Mouse (Mus musculus): ENCODE measurements around the gene Zfp185. TPM values are rescaled to one million over a fixed set of nuclear protein-coding genes. Genes with fewer than 3 reads are reported as not detected.
A peak's percentile ranks its signal among the peaks of the same experiment; 100 is the strongest.
"Not testable (repeated sequence)": the region's sequence is repeated elsewhere in the genome, so short reads cannot be mapped to it uniquely, and the experiment has no call there.

Zfp185 gene
- polyA plus RNA-seq, 1 experiment from 2014 or later, result 4.9 TPM

DNA sequence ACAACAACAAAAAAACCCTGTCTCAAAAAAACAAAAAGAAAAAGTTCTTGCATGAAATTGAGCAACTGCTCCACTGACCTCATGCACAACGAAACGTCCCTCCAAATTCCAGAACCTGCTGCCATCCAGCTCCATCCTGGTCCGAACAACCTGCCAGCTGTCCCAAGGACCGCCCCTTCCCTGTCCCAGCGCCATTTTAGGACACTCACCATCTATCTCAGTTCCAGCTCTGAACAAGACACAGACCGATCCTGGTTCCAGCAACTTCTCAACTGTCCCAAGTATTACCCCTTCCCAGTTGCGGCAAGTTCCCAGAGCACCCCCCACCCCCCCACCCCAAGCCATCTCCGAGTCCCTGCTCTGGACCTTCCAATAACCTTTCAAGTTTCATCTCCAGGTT is 51.7 kb downstream of the Zfp185 start:
- Histone ChIP-seq H3K27me3 (ENCODE audit: control insufficient read depth, insufficient read depth, low read length) (no peaks in the 10 kb centered on the region), H3K4me1 (ENCODE audit: control insufficient read depth, insufficient read depth, low read length) (no peaks in the 10 kb centered on the region), H3K27ac (ENCODE audit: low read depth, low read length) (no peak overlapping the region), H3K36me3 (ENCODE audit: control insufficient read depth, insufficient read depth, low read length) (no peaks in the 10 kb centered on the region), H3K9ac (ENCODE audit: low read depth, low read length) (no peak overlapping the region), H3K4me3 (ENCODE audit: low read length) (no peak overlapping the region), H3K9me3 (ENCODE audit: control insufficient read depth, low read length) (no peaks in the 10 kb centered on the region), H3K4me2 (replicated peaks; ENCODE audit: low read depth, low read length) (no peak overlapping the region)
- 83% methylated on average over 8 of the region's 8 CpGs for WGBS
- no peak for ATAC-seq (ENCODE audit: low FRiP score, low TSS enrichment)

DNA sequence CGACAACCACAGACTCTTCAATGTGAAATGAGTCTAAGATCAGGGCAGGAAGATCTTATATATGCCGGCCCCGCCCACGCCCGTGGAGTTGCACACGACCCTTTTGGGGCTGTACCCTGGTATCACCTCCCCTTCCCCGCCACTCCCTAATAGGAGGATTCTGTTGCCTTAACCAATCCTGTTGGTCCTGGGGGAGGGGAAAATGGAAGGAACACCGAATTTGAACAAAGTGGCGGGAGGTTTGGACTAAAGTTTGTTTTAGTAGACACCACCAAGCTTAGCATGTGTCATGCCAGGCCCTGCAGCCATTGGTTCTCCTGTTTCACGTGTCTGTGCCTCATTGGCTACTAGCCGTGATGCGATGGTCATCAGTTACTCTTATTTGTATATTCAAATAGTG is 52.5 kb downstream of the Zfp185 start:
- H3K9me3 ChIP-seq (ENCODE audit: control insufficient read depth, low read length), result no peaks in the 10 kb centered on the region
- H3K4me2 ChIP-seq (replicated peaks; ENCODE audit: low read depth, low read length), result no peak overlapping the region
- ATAC-seq (ENCODE audit: low FRiP score, low TSS enrichment), result no peak
- no peaks in the 10 kb centered on the region for H3K27me3 ChIP-seq (ENCODE audit: control insufficient read depth, insufficient read depth, low read length)
- H3K4me3 ChIP-seq (ENCODE audit: low read length), result no peak overlapping the region
- H3K9ac ChIP-seq (ENCODE audit: low read depth, low read length), result no peak overlapping the region
- no peaks in the 10 kb centered on the region for H3K4me1 ChIP-seq (ENCODE audit: control insufficient read depth, insufficient read depth, low read length)
- 84% methylated on average over 12 of the region's 12 CpGs for WGBS
- no peaks in the 10 kb centered on the region for H3K36me3 ChIP-seq (ENCODE audit: control insufficient read depth, insufficient read depth, low read length)
- no peak overlapping the region for H3K27ac ChIP-seq (ENCODE audit: low read depth, low read length)

GRCm38 (mm10) chrX:73053860-73054563 is 66.9 kb downstream of the Zfp185 start:
- H3K4me2 ChIP-seq (replicated peaks; ENCODE audit: low read depth, low read length), result no peak overlapping the region
- no peaks in the 10 kb centered on the region for H3K27me3 ChIP-seq (ENCODE audit: control insufficient read depth, insufficient read depth, low read length)
- no peaks in the 10 kb centered on the region for H3K9me3 ChIP-seq (ENCODE audit: control insufficient read depth, low read length)
- no peak overlapping the region for H3K4me3 ChIP-seq (ENCODE audit: low read length)
- no peak overlapping the region for H3K27ac ChIP-seq (ENCODE audit: low read depth, low read length)
- no peaks in the 10 kb centered on the region for H3K36me3 ChIP-seq (ENCODE audit: control insufficient read depth, insufficient read depth, low read length)
- peak; percentile 96 for ATAC-seq (ENCODE audit: low FRiP score, low TSS enrichment)
- 21% methylated on average over 14 of the region's 14 CpGs for WGBS
- H3K9ac ChIP-seq (ENCODE audit: low read depth, low read length), result no peak overlapping the region
- H3K4me1 ChIP-seq (ENCODE audit: control insufficient read depth, insufficient read depth, low read length), result no peaks in the 10 kb centered on the region

- 75% methylated on average over 1 of the region's 1 CpGs for WGBS
- no peak overlapping the region for H3K4me2 ChIP-seq (replicated peaks; ENCODE audit: low read depth, low read length)
- H3K4me3 ChIP-seq (ENCODE audit: low read length), result no peak overlapping the region
- H3K27me3 ChIP-seq (ENCODE audit: control insufficient read depth, insufficient read depth, low read length), result no peaks in the 10 kb centered on the region
- H3K4me1 ChIP-seq (ENCODE audit: control insufficient read depth, insufficient read depth, low read length), result no peaks in the 10 kb centered on the region
- no peaks in the 10 kb centered on the region for H3K9me3 ChIP-seq (ENCODE audit: control insufficient read depth, low read length)
- no peak for ATAC-seq (ENCODE audit: low FRiP score, low TSS enrichment)
- no peak overlapping the region for H3K9ac ChIP-seq (ENCODE audit: low read depth, low read length)
- H3K27ac ChIP-seq (ENCODE audit: low read depth, low read length), result no peak overlapping the region
- H3K36me3 ChIP-seq (ENCODE audit: control insufficient read depth, insufficient read depth, low read length), result no peaks in the 10 kb centered on the region
These were observed 74.4 kb downstream of the Zfp185 start for GRCm38 (mm10) chrX:73061528-73061927.

- H3K4me3 ChIP-seq (ENCODE audit: low read length), result no peak overlapping the region
- H3K27ac ChIP-seq (ENCODE audit: low read depth, low read length), result no peak overlapping the region
- H3K4me2 ChIP-seq (replicated peaks; ENCODE audit: low read depth, low read length), result no peak overlapping the region
- no peak for ATAC-seq (ENCODE audit: low FRiP score, low TSS enrichment)
- H3K27me3 ChIP-seq (ENCODE audit: control insufficient read depth, insufficient read depth, low read length), result no peaks in the 10 kb centered on the region
- H3K36me3 ChIP-seq (ENCODE audit: control insufficient read depth, insufficient read depth, low read length), result no peaks in the 10 kb centered on the region
- no peaks in the 10 kb centered on the region for H3K9me3 ChIP-seq (ENCODE audit: control insufficient read depth, low read length)
- no peaks in the 10 kb centered on the region for H3K4me1 ChIP-seq (ENCODE audit: control insufficient read depth, insufficient read depth, low read length)
- 50% methylated on average over 5 of the region's 5 CpGs for whole genome bisulfite sequencing
- H3K9ac ChIP-seq (ENCODE audit: low read depth, low read length), result no peak overlapping the region
These were observed 75.2 kb downstream of the Zfp185 start for GRCm38 (mm10) chrX:73062323-73062722.

DNA sequence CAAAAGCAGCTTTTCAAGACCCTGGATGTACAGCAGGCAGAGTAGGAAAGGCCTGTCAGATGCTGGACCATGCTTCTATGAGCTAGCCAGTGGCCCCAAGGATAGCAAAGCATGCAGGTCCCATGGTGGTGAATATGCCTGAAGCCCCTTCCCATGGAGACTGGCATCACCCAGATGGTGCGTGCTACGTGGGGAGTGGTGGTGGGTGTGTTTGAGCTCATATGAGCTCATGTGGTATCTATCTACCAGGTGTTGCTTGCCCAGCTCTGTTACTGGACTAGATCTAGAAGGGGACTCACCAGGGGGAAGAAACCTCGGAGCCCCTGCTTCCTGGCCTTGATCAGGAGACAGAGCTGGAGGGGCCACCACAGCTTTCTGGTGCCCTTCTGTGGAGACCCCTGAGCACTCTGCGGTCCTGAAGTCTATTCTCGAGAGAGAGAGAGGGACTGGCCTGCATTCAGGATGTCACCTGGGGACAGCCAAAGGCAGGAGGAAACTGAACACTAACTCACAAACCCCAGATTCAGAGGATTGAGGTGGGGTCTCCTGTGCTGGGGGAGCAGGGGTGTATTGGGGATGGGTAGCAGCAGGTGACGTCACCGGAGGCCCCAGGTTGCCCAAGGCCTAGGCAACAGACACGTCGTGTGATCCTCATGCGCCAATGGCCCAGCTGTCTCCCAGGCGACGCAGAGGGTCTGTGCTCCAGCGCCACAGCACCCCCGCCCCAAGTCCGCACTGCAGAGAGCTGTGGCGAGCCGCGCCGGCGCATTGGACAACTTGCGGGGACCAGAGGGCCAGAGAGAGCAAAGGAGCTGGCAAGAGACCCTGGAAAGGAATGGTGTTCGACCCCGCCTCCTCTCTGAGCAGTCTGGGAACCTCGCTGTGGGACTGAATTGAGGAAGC is 76.6 kb downstream of the Zfp185 start:
- Histone ChIP-seq H3K27me3 (ENCODE audit: control insufficient read depth, insufficient read depth, low read length) (no peaks in the 10 kb centered on the region), H3K4me2 (replicated peaks; ENCODE audit: low read depth, low read length) (peak overlapping the region; percentile 40), H3K27ac (ENCODE audit: low read depth, low read length) (no peak overlapping the region), H3K9me3 (ENCODE audit: control insufficient read depth, low read length) (no peaks in the 10 kb centered on the region), H3K4me3 (ENCODE audit: low read length) (peak overlapping the region; percentile 19; the same call in 1 of the 2 replicates), H3K4me1 (ENCODE audit: control insufficient read depth, insufficient read depth, low read length) (no peaks in the 10 kb centered on the region), H3K36me3 (ENCODE audit: control insufficient read depth, insufficient read depth, low read length) (no peaks in the 10 kb centered on the region), H3K9ac (ENCODE audit: low read depth, low read length) (no peak overlapping the region)
- WGBS, result 32% methylated on average over 24 of the region's 24 CpGs
- peak; percentile 57; the same call in 1 of the 2 replicates for ATAC-seq (ENCODE audit: low FRiP score, low TSS enrichment)

GRCm38 (mm10) chrX:73064415-73064793 is 77.3 kb downstream of the Zfp185 start, which contains the start of gene Pnma3:
Pnma3 (plus strand) TSS chrX:73064787.
- no peak within 1 kb of the TSS for H3K27ac ChIP-seq (ENCODE audit: low read depth, low read length)
- peak within 1 kb of the TSS; percentile 40 for H3K4me2 ChIP-seq (replicated peaks; ENCODE audit: low read depth, low read length)
- H3K4me1 ChIP-seq (ENCODE audit: control insufficient read depth, insufficient read depth, low read length), result no peaks in the 10 kb centered on the region
- WGBS, result 49% methylated on average over 7 of the region's 7 CpGs
- ATAC-seq (ENCODE audit: low FRiP score, low TSS enrichment), result 0 out of 2 replicates have a peak, but pooled peaks have one; percentile 35
- H3K4me3 ChIP-seq (ENCODE audit: low read length), result peak within 1 kb of the TSS; percentile 19; the same call in 1 of the 2 replicates
- H3K27me3 ChIP-seq (ENCODE audit: control insufficient read depth, insufficient read depth, low read length), result no peaks in the 10 kb centered on the region
- no peaks in the 10 kb centered on the region for H3K9me3 ChIP-seq (ENCODE audit: control insufficient read depth, low read length)
- no peak within 1 kb of the TSS for H3K9ac ChIP-seq (ENCODE audit: low read depth, low read length)
- H3K36me3 ChIP-seq (ENCODE audit: control insufficient read depth, insufficient read depth, low read length), result no peaks in the 10 kb centered on the region

- not testable (repeated sequence) for H3K36me3 ChIP-seq (ENCODE audit: control insufficient read depth, insufficient read depth, low read length); H3K9me3 ChIP-seq (ENCODE audit: control insufficient read depth, low read length); H3K27me3 ChIP-seq (ENCODE audit: control insufficient read depth, insufficient read depth, low read length); H3K27ac ChIP-seq (ENCODE audit: low read depth, low read length); ATAC-seq (ENCODE audit: low FRiP score, low TSS enrichment); H3K4me1 ChIP-seq (ENCODE audit: control insufficient read depth, insufficient read depth, low read length); H3K9ac ChIP-seq (ENCODE audit: low read depth, low read length); H3K4me3 ChIP-seq (ENCODE audit: low read length); H3K4me2 ChIP-seq (replicated peaks; ENCODE audit: low read depth, low read length)
- WGBS, result no CpG with 5 or more reads among the region's 5 CpGs
These were observed 79.7 kb downstream of the Zfp185 start for GRCm38 (mm10) chrX:73066765-73067312.
